Mouse (Mus musculus) hindbrain, embryonic 13.5 days (tissue): ENCODE data around the gene Arid5a. TPM values are rescaled to one million over a fixed set of nuclear protein-coding genes. Genes with fewer than 3 reads are reported as not detected.

Experiments
- ATAC-seq: fragments of 200-750 bp; cut with Nextera tagmentation; 2 replicates; pipeline ENCODE4 v1.8.0; 2017; ENCODE audit warnings: moderate TSS enrichment; ENCODE audit not compliant: low FRiP score
- H3K27ac ChIP-seq: fragments of 300-500 bp; sonication (generic); 2 replicates; pipeline ENCODE4 v1.5.1; 2015; ENCODE audit warnings: inconsistent platforms, mild to moderate bottlenecking, moderate library complexity
- H3K27me3 ChIP-seq: fragments of 300-500 bp; sonication (generic); 2 replicates; pipeline ENCODE4 v1.6.1; 2015; ENCODE audit warnings: mild to moderate bottlenecking, inconsistent platforms
- H3K36me3 ChIP-seq: fragments of 300-500 bp; sonication (generic); 2 replicates; pipeline ENCODE4 v1.6.1; 2015; ENCODE audit warnings: mild to moderate bottlenecking, inconsistent platforms
- H3K4me1 ChIP-seq: fragments of 300-500 bp; sonication (generic); replicated peaks from 2 replicates; pipeline ENCODE4 v1.6.1; 2015; ENCODE audit warnings: inconsistent platforms
- H3K4me2 ChIP-seq: fragments of 300-500 bp; sonication (generic); 2 replicates; pipeline ENCODE4 v1.6.1; 2015; ENCODE audit warnings: inconsistent platforms, mild to moderate bottlenecking, moderate library complexity
- H3K4me3 ChIP-seq: fragments of 300-500 bp; sonication (generic); 2 replicates; pipeline ENCODE4 v1.5.1; 2015; ENCODE audit warnings: mild to moderate bottlenecking, inconsistent platforms
- H3K9ac ChIP-seq: fragments of 300-500 bp; sonication (generic); 2 replicates; pipeline ENCODE4 v1.6.1; 2015; ENCODE audit warnings: mild to moderate bottlenecking, inconsistent platforms
- H3K9me3 ChIP-seq: fragments of 300-500 bp; sonication (generic); 2 replicates; pipeline ENCODE4 v1.6.1; 2016; ENCODE audit warnings: inconsistent platforms
- WGBS: fragments of 180-500 bp; shearing (Covaris S2); methylation state at CpG from one replicate; pipeline ENCODE4 v1.1.7; 2015; 5-methylcytosine and 5-hydroxymethylcytosine counted together
- microRNA-seq: library from miRNA; unstranded; fragments of <30 nt; microRNA quantifications from one replicate; pipeline ENCODE4, GENCODE M21; 2016
- polyA plus RNA-seq: library from polyadenylated mRNA; unstranded; fragments of >200 nt; fragmentation: Nextera tagmentation; extraction: Ambion mirVana; gene quantifications from 2 replicates; pipeline ENCODE4 v1.2.1, GENCODE M21; 2015

The Arid5a gene
- polyA plus RNA-seq, 1 experiment from 2014 or later: 4.0 TPM

GRCm38 (mm10) chr1:36352351-36352750 lies 44.8 kb downstream of the Arid5a start:
- H3K36me3 ChIP-seq: peaks cover 96% of the 10 kb centered on the region
- whole genome bisulfite sequencing: 96% methylated on average over 4 of the region's 4 CpGs

GRCm38 (mm10) chr1:36356955-36357695 lies 49.6 kb downstream of the Arid5a start:
- Histone ChIP-seq H3K36me3 (peaks cover 59% of the 10 kb centered on the region), H3K27ac (no peak overlapping the region), H3K27me3 (no peaks in the 10 kb centered on the region), H3K4me2 (no peak overlapping the region), H3K9me3 (no peaks in the 10 kb centered on the region), H3K4me3 (no peak overlapping the region), H3K4me1 (no peaks in the 10 kb centered on the region), H3K9ac (no peak overlapping the region)
- ATAC-seq: no peak
- 93% methylated on average over 5 of the region's 5 CpGs for WGBS

More at GRCm38 (mm10) chr1:36352351-36352750, 44.8 kb downstream of the Arid5a start:
- no peak overlapping the region for H3K27ac ChIP-seq
- no peak overlapping the region for H3K9ac ChIP-seq
- no peak overlapping the region for H3K4me2 ChIP-seq
- H3K4me3 ChIP-seq: no peak overlapping the region
- ATAC-seq: no peak
- no peaks in the 10 kb centered on the region for H3K4me1 ChIP-seq
- no peaks in the 10 kb centered on the region for H3K27me3 ChIP-seq
- H3K9me3 ChIP-seq: no peaks in the 10 kb centered on the region

- peaks cover 17% of the 10 kb centered on the region for H3K4me1 ChIP-seq
- no peaks in the 10 kb centered on the region for H3K27me3 ChIP-seq
- peak overlapping the region; percentile 93 for H3K9ac ChIP-seq
- peak overlapping the region; percentile 79 for H3K4me2 ChIP-seq
- WGBS: 63% methylated on average over 12 of the region's 12 CpGs
- no peak overlapping the region for H3K27ac ChIP-seq
- no peaks in the 10 kb centered on the region for H3K9me3 ChIP-seq
- peak overlapping the region; percentile 87 for H3K4me3 ChIP-seq
- peaks cover 26% of the 10 kb centered on the region for H3K36me3 ChIP-seq
- no peak for ATAC-seq
Measured at GRCm38 (mm10) chr1:36367698-36368097, 60.2 kb downstream of the Arid5a start.

- peak overlapping the region; percentile 87 for H3K4me3 ChIP-seq
- peaks cover 17% of the 10 kb centered on the region for H3K4me1 ChIP-seq
- H3K27ac ChIP-seq: peak overlapping the region; percentile 78
- H3K9ac ChIP-seq: peak overlapping the region; percentile 93
- peak overlapping the region; percentile 79 for H3K4me2 ChIP-seq
- H3K27me3 ChIP-seq: no peaks in the 10 kb centered on the region
- peak; percentile 84 for ATAC-seq
- H3K36me3 ChIP-seq: peaks cover 23% of the 10 kb centered on the region
- no peaks in the 10 kb centered on the region for H3K9me3 ChIP-seq
- 8% methylated on average over 33 of the region's 55 CpGs for WGBS
Measured at GRCm38 (mm10) chr1:36368112-36368968, 60.8 kb downstream of the Arid5a start.

- H3K27me3 ChIP-seq: no peaks in the 10 kb centered on the region
- H3K36me3 ChIP-seq: peaks cover 15% of the 10 kb centered on the region
- ATAC-seq: peak; percentile 86
- no peaks in the 10 kb centered on the region for H3K9me3 ChIP-seq
- H3K4me2 ChIP-seq: peak within 1 kb of the TSS; percentile 79
- H3K27ac ChIP-seq: peak within 1 kb of the TSS; percentile 78
- peak within 1 kb of the TSS; percentile 87 for H3K4me3 ChIP-seq
- peaks cover 17% of the 10 kb centered on the region for H3K4me1 ChIP-seq
- WGBS: 5% methylated on average over 56 of the region's 61 CpGs
- H3K9ac ChIP-seq: peak within 1 kb of the TSS; percentile 93
Measured at GRCm38 (mm10) chr1:36368969-36369645, 61.6 kb downstream of the Arid5a start, which contains the start of gene Kansl3. Gene Kansl3 (minus strand): TSS chr1:36369181.

GRCm38 (mm10) chr1:36370918-36371317 lies 63.4 kb downstream of the Arid5a start:
- peaks cover 17% of the 10 kb centered on the region for H3K4me1 ChIP-seq
- no peak overlapping the region for H3K27ac ChIP-seq
- H3K9me3 ChIP-seq: no peaks in the 10 kb centered on the region
- 87% methylated on average over 6 of the region's 6 CpGs for WGBS
- H3K4me2 ChIP-seq: no peak overlapping the region
- no peaks in the 10 kb centered on the region for H3K36me3 ChIP-seq
- ATAC-seq: no peak
- H3K27me3 ChIP-seq: no peaks in the 10 kb centered on the region
- H3K9ac ChIP-seq: no peak overlapping the region
- H3K4me3 ChIP-seq: no peak overlapping the region

GRCm38 (mm10) chr1:36371934-36372845 lies 64.7 kb downstream of the Arid5a start, which contains the start of gene Fer1l5:
Gene Fer1l5 (plus strand): TSS chr1:36372291.
- ATAC-seq: no peak
- 82% methylated on average over 10 of the region's 10 CpGs for WGBS

More at GRCm38 (mm10) chr1:36371934-36372845, 64.7 kb downstream of the Arid5a start, which contains the start of gene Fer1l5:
- H3K9ac ChIP-seq: no peak within 1 kb of the TSS
- H3K4me3 ChIP-seq: no peak within 1 kb of the TSS
- no peaks in the 10 kb centered on the region for H3K27me3 ChIP-seq
- no peaks in the 10 kb centered on the region for H3K9me3 ChIP-seq
- H3K36me3 ChIP-seq: no peaks in the 10 kb centered on the region
- H3K4me2 ChIP-seq: no peak within 1 kb of the TSS
- peaks cover 12% of the 10 kb centered on the region for H3K4me1 ChIP-seq
- no peak within 1 kb of the TSS for H3K27ac ChIP-seq

Small RNAs within 50 kb of the gene (microRNA-seq; reads per million reads assigned to microRNA genes)
- not detected for gene Mir6898

Other genes with a start within 250 kb of the Arid5a start
- 9.3 and 10.0 TPM in 2 replicates for gene Hs6st1, start 239.3 kb upstream of the Arid5a start, polyA plus RNA-seq
- 44.6 and 45.3 TPM in 2 replicates for gene Uggt1, start 63.0 kb upstream of the Arid5a start, polyA plus RNA-seq
- gene Neurl3, start 33.1 kb upstream of the Arid5a start, polyA plus RNA-seq: 1.3 and 1.4 TPM in 2 replicates
- gene Kansl3, start 61.4 kb downstream of the Arid5a start, polyA plus RNA-seq: 35.9 and 38.3 TPM in 2 replicates
- 1.6 and 2.5 TPM in 2 replicates for gene Fer1l5, start 64.6 kb downstream of the Arid5a start, polyA plus RNA-seq
- gene Lman2l, start 137.5 kb downstream of the Arid5a start, polyA plus RNA-seq: 70.4 and 71.1 TPM in 2 replicates
- gene Cnnm4, start 163.9 kb downstream of the Arid5a start, polyA plus RNA-seq: 8.9 and 9.7 TPM in 2 replicates
- gene Cnnm3, start 204.1 kb downstream of the Arid5a start, polyA plus RNA-seq: 4.2 and 5.1 TPM in 2 replicates
- 16.3 and 19.5 TPM in 2 replicates for gene Ankrd23, start 229.2 kb downstream of the Arid5a start, polyA plus RNA-seq
- 0.43 TPM in 1 of 2 replicates, not detected in the other for gene Gm42417, start 231.7 kb downstream of the Arid5a start, polyA plus RNA-seq
- 22.4 TPM in 2 replicates for gene Ankrd39, start 239.7 kb downstream of the Arid5a start, polyA plus RNA-seq